Mouse (Mus musculus): ENCODE results near the gene 1110002E22Rik.

DNA sequence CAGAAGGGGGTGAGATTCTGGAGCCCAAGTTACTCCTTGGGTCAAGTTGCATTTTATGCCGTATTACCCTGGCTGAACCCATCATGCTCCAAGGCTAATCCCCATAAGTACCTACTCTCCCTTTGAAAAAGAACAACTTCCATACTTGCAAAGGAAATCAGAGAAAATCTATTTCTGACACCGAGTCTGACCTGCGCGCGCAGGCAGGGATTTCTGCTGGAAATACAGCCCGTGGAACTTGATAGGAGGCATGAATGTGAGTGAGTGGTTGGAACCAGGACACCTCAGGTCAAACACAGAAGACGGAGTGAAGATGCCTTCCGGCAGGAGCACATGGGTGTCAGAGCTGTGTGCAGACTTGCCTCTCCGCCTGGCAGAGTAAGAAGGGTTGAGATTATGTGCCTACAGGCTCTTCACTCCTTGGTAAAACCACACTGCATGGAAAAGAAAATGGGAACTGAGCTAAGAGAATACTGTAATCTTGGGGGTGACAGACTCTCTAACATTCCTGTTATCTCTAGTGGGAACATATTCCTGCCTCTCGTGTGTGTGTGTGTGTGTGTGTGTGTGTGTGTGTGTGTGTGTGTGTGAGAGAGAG, 6.7 kb downstream of the 1110002E22Rik start:
- no peak for TF ChIP-seq CTCF (IDR thresholded peaks at IDR 0.05; ENCODE audit: low read depth)
- TF ChIP-seq EP300 (IDR thresholded peaks at IDR 0.05; ENCODE audit: low read depth): no peak

Measured in liver, embryonic 14.5 days (tissue).